Mouse (Mus musculus): Measurements from ENCODE around the gene Pla2g1b.
"Not testable (repeated sequence)": the region's sequence is repeated elsewhere in the genome, so short reads cannot be mapped to it uniquely, and the experiment has no call there.

Gene Pla2g1b

GRCm38 (mm10) chr5:115465642-115466420 lies at the start of gene Pla2g1b:
TSS of gene Pla2g1b (plus strand) at chr5:115466262.
- DNase-seq (ENCODE audit: low spot score) = no peak

DNA sequence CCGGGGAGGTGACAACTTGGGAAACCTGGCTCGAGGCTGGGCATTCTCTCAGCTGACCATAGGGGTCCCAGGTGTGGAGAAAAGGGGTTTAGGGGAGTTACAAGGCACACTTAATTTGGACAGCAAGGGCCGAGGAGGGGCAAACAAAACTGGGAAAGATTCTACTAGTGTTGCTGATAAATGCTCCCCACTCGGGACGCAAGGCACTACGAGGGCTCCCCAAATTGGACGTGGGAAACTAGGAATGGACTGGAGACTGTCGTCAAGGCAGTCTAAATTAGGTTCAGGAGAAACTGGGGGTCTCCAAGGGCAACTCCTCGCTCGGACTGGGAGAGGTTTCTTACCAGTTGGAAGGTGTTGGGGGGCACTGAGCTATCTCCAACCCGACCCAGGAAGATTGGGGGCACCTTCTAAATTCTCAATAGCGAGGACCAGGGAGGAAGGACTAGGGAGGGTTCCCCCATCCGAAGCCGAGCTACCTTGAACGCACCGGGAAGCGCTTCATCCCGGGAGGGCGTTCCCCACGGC lies 37.2 kb upstream of the Pla2g1b start:
- no peak for DNase-seq (ENCODE audit: low spot score)

DNA sequence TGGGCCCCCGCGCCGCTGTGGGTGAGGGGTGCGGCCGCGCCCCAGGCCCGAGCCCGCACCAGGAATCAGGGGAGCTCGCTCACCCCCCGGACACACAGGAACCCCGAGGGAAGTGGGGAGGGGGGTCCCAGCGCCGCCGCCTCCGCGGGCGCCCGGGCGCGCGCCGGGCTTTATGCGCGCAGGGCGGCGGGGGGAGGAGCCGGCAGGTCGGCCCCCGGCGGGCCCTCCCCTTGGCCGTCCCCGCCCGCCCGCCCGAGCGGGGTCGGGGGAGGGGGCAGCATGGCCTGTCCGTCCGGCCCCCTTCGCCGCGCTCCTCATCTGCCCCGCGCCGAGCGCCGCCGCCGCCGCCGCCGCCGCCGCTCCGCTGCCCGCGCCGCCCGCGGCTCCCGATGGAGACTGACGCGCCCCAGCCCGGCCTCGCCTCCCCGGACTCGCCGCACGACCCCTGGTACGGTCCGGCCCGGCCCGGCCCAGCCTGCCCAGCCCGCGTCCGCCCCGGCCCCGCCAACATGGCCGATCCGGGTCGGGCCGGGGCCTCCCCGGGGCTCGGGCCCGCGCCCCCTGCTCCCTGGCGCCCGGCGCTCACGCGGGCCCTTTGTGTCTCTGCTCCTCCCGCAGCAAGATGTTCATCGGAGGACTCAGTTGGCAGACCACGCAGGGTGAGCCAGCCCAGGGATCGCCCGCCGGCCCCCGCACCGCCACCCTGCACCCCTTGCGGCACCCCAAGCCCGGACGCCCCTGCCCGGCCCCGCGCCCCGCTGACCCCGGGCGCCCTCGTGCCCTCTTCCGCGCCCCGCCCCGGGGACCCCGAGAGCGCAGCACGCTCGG lies 36.5 kb upstream of the Pla2g1b start, which contains the start of gene Msi1:
Gene Msi1 (plus strand): TSS at position 241 of the 828 bp plus-strand sequence.
- DNase-seq (ENCODE audit: low spot score) = peak; percentile 75

DNA sequence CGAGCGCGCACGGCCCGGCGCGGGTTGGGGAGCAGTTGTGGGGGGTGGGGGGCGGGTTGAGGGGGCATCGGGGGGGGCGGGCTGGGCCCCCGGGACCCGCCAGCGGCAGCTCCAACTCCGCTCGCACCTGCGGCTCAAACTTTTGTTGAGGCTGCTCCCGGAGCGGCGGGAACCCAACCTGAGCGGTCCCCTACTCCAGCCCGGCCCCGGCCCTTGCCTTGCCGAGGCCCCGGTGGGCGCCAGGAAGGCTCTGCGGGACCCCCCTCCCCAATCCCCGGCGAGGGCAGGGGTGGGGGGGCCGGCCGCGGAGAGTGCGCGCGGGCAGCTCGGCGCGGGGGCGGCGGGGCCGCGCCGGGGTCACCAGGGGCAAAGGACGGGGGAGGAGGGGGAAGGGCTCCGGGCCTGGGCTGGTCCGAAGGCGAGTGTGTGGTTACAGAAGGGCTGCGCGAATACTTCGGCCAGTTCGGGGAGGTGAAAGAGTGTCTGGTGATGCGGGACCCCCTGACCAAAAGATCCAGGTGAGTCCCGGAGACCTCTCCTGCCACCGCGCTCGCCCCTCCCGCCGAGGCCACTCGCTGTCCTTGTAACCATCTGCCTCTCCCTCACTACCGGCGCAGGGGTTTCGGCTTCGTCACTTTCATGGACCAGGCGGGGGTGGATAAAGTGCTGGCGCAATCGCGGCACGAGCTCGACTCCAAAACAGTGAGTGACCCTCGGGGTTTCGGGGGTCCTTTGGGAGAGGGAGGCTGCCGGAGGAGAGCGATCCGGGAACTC lies 35.7 kb upstream of the Pla2g1b start:
- no peak for DNase-seq (ENCODE audit: low spot score)

- DNase-seq (ENCODE audit: low spot score) = peak; percentile 83
Measured at GRCm38 (mm10) chr5:115431061-115431897, 34.8 kb upstream of the Pla2g1b start.

DNA sequence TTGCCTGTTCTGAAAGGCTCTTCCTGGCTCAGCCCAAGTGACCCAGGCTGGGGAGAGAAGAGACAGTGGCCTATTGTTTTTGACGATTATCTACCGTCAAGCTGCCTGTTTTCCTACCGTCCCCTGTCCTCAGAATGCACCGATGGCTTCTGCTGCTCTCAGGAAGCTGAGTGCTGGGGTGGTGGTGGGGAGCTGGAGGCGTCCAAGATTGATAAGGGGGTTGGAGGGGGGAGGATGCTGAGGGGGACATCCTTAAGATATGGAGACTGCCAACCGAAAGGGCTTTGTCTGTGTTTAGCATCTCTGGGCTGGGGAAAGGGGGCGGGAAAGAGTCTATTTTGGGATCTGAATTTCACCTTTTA lies 34.2 kb upstream of the Pla2g1b start:
- DNase-seq (ENCODE audit: low spot score) = no peak

- DNase-seq (ENCODE audit: low spot score) = no peak
Measured at GRCm38 (mm10) chr5:115432395-115432794, 33.7 kb upstream of the Pla2g1b start.

- DNase-seq (ENCODE audit: low spot score) = no peak
Measured at GRCm38 (mm10) chr5:115433191-115433590, 32.9 kb upstream of the Pla2g1b start.

- no peak for DNase-seq (ENCODE audit: low spot score)
Measured at GRCm38 (mm10) chr5:115434280-115434852, 31.7 kb upstream of the Pla2g1b start.

GRCm38 (mm10) chr5:115434853-115435754 lies 31.0 kb upstream of the Pla2g1b start:
- peak; percentile 74 for DNase-seq (ENCODE audit: low spot score)

- DNase-seq (ENCODE audit: low spot score) = peak; percentile 58
Measured at GRCm38 (mm10) chr5:115435755-115436379, 30.2 kb upstream of the Pla2g1b start.

- DNase-seq (ENCODE audit: low spot score) = peak; percentile 99
Measured at GRCm38 (mm10) chr5:115436421-115437124, 29.5 kb upstream of the Pla2g1b start.

DNA sequence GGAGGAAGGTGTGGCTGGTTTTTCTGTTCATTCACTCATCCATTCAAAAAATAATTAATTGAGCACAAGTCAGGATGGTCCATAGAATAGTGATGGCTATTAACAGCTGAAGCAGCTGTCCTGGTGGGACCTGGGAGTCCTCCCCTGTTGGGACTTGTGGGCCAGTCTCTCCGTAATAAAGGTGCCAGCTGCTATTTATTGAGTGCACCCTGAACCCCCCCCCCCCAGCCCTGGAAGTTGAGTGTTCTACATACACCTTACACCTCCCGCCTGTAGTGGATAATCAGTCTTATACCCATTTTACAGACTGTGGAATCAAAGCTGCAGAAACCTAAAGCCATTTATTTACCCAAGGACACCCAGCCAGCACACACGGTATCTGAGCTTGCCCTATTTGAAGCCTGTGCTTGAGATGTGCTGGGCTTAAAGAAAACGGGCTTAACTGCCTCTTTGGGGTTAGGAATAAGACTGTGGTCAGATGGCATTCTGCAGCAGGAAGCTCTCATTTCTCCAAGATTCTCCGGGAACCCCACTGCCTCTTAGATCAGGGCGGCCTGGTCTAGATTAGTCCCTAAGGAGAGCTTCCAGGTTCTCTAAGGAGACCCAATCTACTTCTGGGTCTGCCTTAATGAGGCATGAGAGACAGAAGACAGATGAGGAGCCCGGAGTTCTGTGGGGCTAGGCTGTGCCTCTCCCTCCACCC lies 28.7 kb upstream of the Pla2g1b start:
- DNase-seq (ENCODE audit: low spot score) = no peak

DNA sequence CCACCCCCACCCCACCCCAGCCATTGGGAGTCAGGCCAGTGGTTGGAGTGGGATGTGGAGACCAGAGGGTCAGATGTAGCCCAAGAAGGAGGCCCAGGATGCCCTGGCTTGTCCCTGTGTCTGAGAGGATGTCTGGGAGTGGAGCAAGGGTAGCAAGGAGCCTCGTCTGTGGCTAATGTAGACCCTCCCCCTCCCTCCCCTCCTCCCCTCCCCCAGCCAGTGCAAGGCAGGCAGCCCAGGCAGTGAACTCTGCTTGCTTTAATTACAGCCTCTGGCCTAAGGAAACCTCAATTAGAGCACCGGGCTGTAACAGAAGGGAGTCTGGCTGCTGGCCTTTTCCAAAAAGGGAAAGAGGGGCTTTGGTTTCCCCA lies 28.1 kb upstream of the Pla2g1b start:
- peak; percentile 71 for DNase-seq (ENCODE audit: low spot score)

DNA sequence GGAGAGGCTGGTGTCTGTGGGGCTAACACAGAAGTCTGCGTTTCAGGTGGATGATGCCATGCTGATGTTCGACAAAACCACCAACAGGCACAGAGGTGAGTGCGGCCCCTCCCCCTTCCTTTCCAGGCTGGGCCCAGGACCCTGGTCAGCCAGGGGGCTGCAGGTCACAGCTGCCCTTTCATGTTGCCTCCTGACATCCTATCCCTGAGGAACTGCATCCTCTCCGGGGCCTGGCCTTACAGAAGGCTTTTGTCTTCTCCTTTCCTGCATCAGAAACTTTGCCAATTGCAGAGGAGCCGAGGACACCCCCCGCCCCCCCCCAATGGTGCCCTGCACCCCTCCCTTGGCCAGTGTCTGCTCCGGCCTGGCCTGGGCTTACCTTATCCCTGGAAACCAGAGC lies 27.4 kb upstream of the Pla2g1b start:
- DNase-seq (ENCODE audit: low spot score) = no peak

- peak; percentile 97 for DNase-seq (ENCODE audit: low spot score)
Measured at GRCm38 (mm10) chr5:115441205-115441849, 24.7 kb upstream of the Pla2g1b start.

- DNase-seq (ENCODE audit: low spot score) = not testable (repeated sequence)
Measured at GRCm38 (mm10) chr5:115442663-115443062, 23.4 kb upstream of the Pla2g1b start.

GRCm38 (mm10) chr5:115444130-115444529 lies 21.9 kb upstream of the Pla2g1b start:
- DNase-seq (ENCODE audit: low spot score) = no peak
